In genomic region chr14:50930754-50931492, GRCm38 (mm10) we compare ENCODE assay signal across 8 mouse cellular contexts. TPM values are rescaled to one million over a fixed set of nuclear protein-coding genes. Genes with fewer than 3 reads are reported as not detected.
DNase-seq lines count a peak whose midpoint lies in the region; ATAC-seq lines count a peak whose summit lies in the region.

Gene Pip4p1, minus strand, starts transcription at chr14:50930856.
Gene Pnp, plus strand, starts transcription at chr14:50931082.

- peak within 1 kb of the TSS; percentile 82 for H3K27ac ChIP-seq in forebrain, embryonic 14.5 days (ENCODE audit: low read depth, low read length)
- peak within 1 kb of the TSS; percentile 90 for H3K27ac ChIP-seq in neural tube, embryonic 15.5 days (replicated peaks)

- H3K4me2 ChIP-seq in forebrain, embryonic 14.5 days (ENCODE audit: low read length): peak within 1 kb of the TSS; percentile 64
- peak within 1 kb of the TSS; percentile 76 for H3K4me2 ChIP-seq in neural tube, embryonic 15.5 days

- peaks cover 11% of the 10 kb centered on the region; the same call in 1 of the 2 replicates for H3K4me1 ChIP-seq in forebrain, embryonic 14.5 days (ENCODE audit: control insufficient read depth, insufficient read depth, low read length)
- H3K4me1 ChIP-seq in neural tube, embryonic 15.5 days: peaks cover 44% of the 10 kb centered on the region

- WGBS in forebrain, embryonic 14.5 days: under 1% methylated on average over 68 of the region's 68 CpGs
- under 1% methylated on average over 61 of the region's 68 CpGs for WGBS in neural tube, embryonic 15.5 days

- no peaks in the 10 kb centered on the region for H3K27me3 ChIP-seq in forebrain, embryonic 14.5 days (replicated peaks; ENCODE audit: control insufficient read depth, insufficient read depth, low read length)
- no peaks in the 10 kb centered on the region for H3K27me3 ChIP-seq in neural tube, embryonic 15.5 days (replicated peaks)

- peak within 1 kb of the TSS; percentile 98 for H3K9ac ChIP-seq in forebrain, embryonic 14.5 days (ENCODE audit: low read length)
- peak within 1 kb of the TSS; percentile 99 for H3K9ac ChIP-seq in neural tube, embryonic 15.5 days (replicated peaks)

- no peaks in the 10 kb centered on the region for H3K9me3 ChIP-seq in forebrain, embryonic 14.5 days (replicated peaks; ENCODE audit: control insufficient read depth, low read length)
- no peaks in the 10 kb centered on the region for H3K9me3 ChIP-seq in neural tube, embryonic 15.5 days (replicated peaks)

- DNase-seq in ES-CJ7 (ENCODE audit: low read depth, low spot score): peak; percentile 100
- DNase-seq in cerebellum, adult 11 months: peak; percentile 99
- peak; percentile 100 for DNase-seq in forebrain, embryonic 14.5 days (ENCODE audit: low spot score)
- peak; percentile 99 for DNase-seq in heart, postnatal 14 days
- peak; percentile 99 for DNase-seq in layer of hippocampus, adult 11-12 months (ENCODE audit: low spot score)
- peak; percentile 100 for DNase-seq in lung, adult 18-20 months
- peak; percentile 99 for DNase-seq in testis, postnatal 14 days (ENCODE audit: low spot score)

- peak; percentile 99 for ATAC-seq in forebrain, embryonic 14.5 days
- peak; percentile 99 for ATAC-seq in neural tube, embryonic 15.5 days (ENCODE audit: low FRiP score)

- H3K36me3 ChIP-seq in forebrain, embryonic 14.5 days (ENCODE audit: control insufficient read depth, insufficient read depth, low read length): peaks cover 36% of the 10 kb centered on the region
- peaks cover 30% of the 10 kb centered on the region for H3K36me3 ChIP-seq in neural tube, embryonic 15.5 days

- peak within 1 kb of the TSS; percentile 95 for H3K4me3 ChIP-seq in forebrain, embryonic 14.5 days (ENCODE audit: low read depth, low read length)
- peak within 1 kb of the TSS; percentile 93 for H3K4me3 ChIP-seq in neural tube, embryonic 15.5 days (replicated peaks)

- intact Hi-C loops in heart, postnatal 14 days (cut with DNase I): no loop called here

RNA-seq across cellular contexts. Expression of gene Pip4p1, which starts in this region (rescaled TPM):
- 81.4 and 86.0 TPM in 2 replicates for polyA plus RNA-seq in forebrain, embryonic 14.5 days (2014; fragmentation: Nextera tagmentation; extraction: Ambion mirVana)
- total RNA-seq in heart, postnatal 14 days (2021): 10 to 100 TPM; 19.2 to 21.8 TPM
- 98.6 and 99.7 TPM in 2 replicates for polyA plus RNA-seq in neural tube, embryonic 15.5 days (2015; fragmentation: Nextera tagmentation; extraction: Ambion mirVana)

RNA-seq across cellular contexts. Expression of gene Pnp, which starts in this region (rescaled TPM):
- polyA plus RNA-seq in forebrain, embryonic 14.5 days (2014; fragmentation: Nextera tagmentation; extraction: Ambion mirVana): 20.5 and 28.2 TPM in 2 replicates
- total RNA-seq in heart, postnatal 14 days (2021): 10 to 100 TPM; 15.6 to 17.3 TPM
- 20.5 and 36.3 TPM in 2 replicates for polyA plus RNA-seq in neural tube, embryonic 15.5 days (2015; fragmentation: Nextera tagmentation; extraction: Ambion mirVana)

Comparison
In these comparisons a context has a peak if more than half of its experiments do, and no peak if none do; other contexts are left out.
1. Peak in every context shown above with its lines: DNase-seq, ATAC-seq, H3K4me3 ChIP-seq and H3K27ac ChIP-seq.